Mouse (Mus musculus) MEL (cell line): Measurements from ENCODE around the gene Lgals8. TPM values are rescaled to one million over a fixed set of nuclear protein-coding genes. Genes with fewer than 3 reads are reported as not detected.

Source experiments
- DNase-seq: peaks from one replicate; pipeline ENCODE4 v3.0.0; 2011; ENCODE audit warnings: low read depth, low spot score
- H3K27ac ChIP-seq: 2 replicates; pipeline ENCODE4 v1.5.1; 2012; ENCODE audit warnings: low read depth, mild to moderate bottlenecking, control low read depth, low read length, moderate library complexity; ENCODE audit not compliant: control insufficient read depth
- H3K27me3 ChIP-seq, 2 experiments: fragments of 150-350 bp in 1 of 2; sonication (generic) in 1 of 2; 2 replicates each; pipeline ENCODE4 v1.6.1; 2012; ENCODE audit warnings: low read length in 2 of 2, mild to moderate bottlenecking in 2 of 2, improper control_type of control experiment in 1 of 2, moderate library complexity in 1 of 2; ENCODE audit not compliant: insufficient read depth in 2 of 2, control insufficient read depth in 1 of 2
- H3K36me3 ChIP-seq, 2 experiments: 2 replicates each; pipeline ENCODE4 v1.6.1; 2012 to 2014; ENCODE audit warnings: low read length in 2 of 2, improper control_type of control experiment in 1 of 2, inconsistent platforms in 1 of 2, mild to moderate bottlenecking in 1 of 2; ENCODE audit not compliant: insufficient read depth in 2 of 2, control insufficient read depth in 1 of 2
- H3K4me1 ChIP-seq, 2 experiments: fragments of 150-350 bp in 1 of 2; sonication (generic) in 1 of 2; 2 replicates each; pipeline ENCODE4 v1.6.1; 2012; ENCODE audit warnings: low read length in 2 of 2, improper control_type of control experiment in 1 of 2, mild to moderate bottlenecking in 1 of 2; ENCODE audit not compliant: insufficient read depth in 2 of 2, control insufficient read depth in 1 of 2
- H3K4me3 ChIP-seq, 2 experiments: fragments of 150-350 bp in 1 of 2; sonication (generic) in 1 of 2; 2 replicates each; pipeline ENCODE4 v1.5.1; 2012; ENCODE audit warnings: low read depth in 2 of 2, low read length in 2 of 2, mild to moderate bottlenecking in 2 of 2, moderate library complexity in 2 of 2, control low read depth in 1 of 2, improper control_type of control experiment in 1 of 2; ENCODE audit not compliant: control insufficient read depth in 1 of 2, insufficient read depth in 1 of 2
- H3K79me2 ChIP-seq: 2 replicates; pipeline ENCODE4 v1.6.1; 2012; ENCODE audit warnings: mild to moderate bottlenecking, low read length, moderate library complexity; ENCODE audit not compliant: control insufficient read depth, poor library complexity, insufficient read depth
- H3K9ac ChIP-seq: 2 replicates; pipeline ENCODE4 v1.6.1; 2012; ENCODE audit warnings: low read depth, mild to moderate bottlenecking, control low read depth, low read length, moderate library complexity; ENCODE audit not compliant: control insufficient read depth, poor library complexity, severe bottlenecking
- H3K9me3 ChIP-seq: fragments of 150-350 bp; sonication (generic); replicated peaks from 2 replicates; pipeline ENCODE4 v1.6.1; 2012; ENCODE audit warnings: mild to moderate bottlenecking, low read length, improper control_type of control experiment, moderate library complexity; ENCODE audit not compliant: insufficient read depth
- CHD2 ChIP-seq: IDR thresholded peaks from 2 replicates; pipeline ENCODE4 v1.6.1; 2011; ENCODE audit warnings: low read length, improper control_type of control experiment
- E2F4 ChIP-seq: IDR thresholded peaks from 2 replicates; pipeline ENCODE4 v1.6.1; 2011; ENCODE audit warnings: low read depth, low read length, improper control_type of control experiment, borderline replicate concordance
- ELF1 ChIP-seq: IDR thresholded peaks from 2 replicates; pipeline ENCODE4 v1.6.1; 2014; ENCODE audit warnings: low read depth, mild to moderate bottlenecking, inconsistent platforms, low read length, improper control_type of control experiment, moderate library complexity
- GATA1 ChIP-seq: IDR thresholded peaks from 2 replicates; pipeline ENCODE4 v1.6.1; 2011; ENCODE audit warnings: low read depth, low read length, improper control_type of control experiment
- HCFC1 ChIP-seq: IDR thresholded peaks from 2 replicates; pipeline ENCODE4 v1.6.1; 2012; ENCODE audit warnings: low read depth, mild to moderate bottlenecking, inconsistent platforms, low read length, improper control_type of control experiment, moderate library complexity
- KAT2A ChIP-seq: conservative IDR thresholded peaks from 2 replicates; pipeline ENCODE4 v1.6.1; 2012; ENCODE audit warnings: low read depth, low read length, improper control_type of control experiment, inconsistent platforms
- MAFK ChIP-seq: IDR thresholded peaks from 2 replicates; pipeline ENCODE4 v1.6.1; 2011; ENCODE audit warnings: low read depth, mild to moderate bottlenecking, low read length, improper control_type of control experiment, borderline replicate concordance
- MAX ChIP-seq: IDR thresholded peaks from 2 replicates; pipeline ENCODE4 v1.6.1; 2011; ENCODE audit warnings: low read length, improper control_type of control experiment
- MEF2A ChIP-seq: IDR thresholded peaks from 2 replicates; pipeline ENCODE4 v1.6.1; 2014; ENCODE audit warnings: low read depth, mild to moderate bottlenecking, inconsistent platforms, low read length, improper control_type of control experiment; ENCODE audit not compliant: poor library complexity, insufficient replicate concordance, severe bottlenecking; ENCODE audit errors: extremely low read depth
- MXI1 ChIP-seq: IDR thresholded peaks from 2 replicates; pipeline ENCODE4 v1.6.1; 2011; ENCODE audit warnings: mild to moderate bottlenecking, low read depth, low read length, improper control_type of control experiment
- MYC ChIP-seq: IDR thresholded peaks from 2 replicates; pipeline ENCODE4 v1.6.1; 2011; ENCODE audit warnings: low read depth, mild to moderate bottlenecking, low read length, improper control_type of control experiment, moderate library complexity
- NELFE ChIP-seq: IDR thresholded peaks from 2 replicates; pipeline ENCODE4 v1.6.1; 2011; ENCODE audit warnings: low read depth, low read length, improper control_type of control experiment
- NRF1 ChIP-seq: IDR thresholded peaks from 2 replicates; pipeline ENCODE4 v1.6.1; 2014; ENCODE audit warnings: low read depth, mild to moderate bottlenecking, inconsistent platforms, low read length, improper control_type of control experiment, moderate library complexity; ENCODE audit not compliant: poor library complexity, insufficient read depth, severe bottlenecking
- POLR2A ChIP-seq, 2 experiments: IDR thresholded peaks; 2 replicates each; pipeline ENCODE4 v1.6.1; 2011 to 2012; ENCODE audit warnings: low read length in 2 of 2, mild to moderate bottlenecking in 2 of 2, control low read depth in 1 of 2, improper control_type of control experiment in 1 of 2, low read depth in 1 of 2, moderate library complexity in 1 of 2; ENCODE audit not compliant: control insufficient read depth in 1 of 2, insufficient read depth in 1 of 2, poor library complexity in 1 of 2
- POLR2AphosphoS2 ChIP-seq: IDR thresholded peaks from 2 replicates; pipeline ENCODE4 v1.6.1; 2011; ENCODE audit warnings: low read length, improper control_type of control experiment
- POLR2AphosphoS5 ChIP-seq: IDR thresholded peaks from 2 replicates; pipeline ENCODE4 v1.6.1; 2012; ENCODE audit warnings: low read depth, borderline replicate concordance, mild to moderate bottlenecking, inconsistent platforms, low read length, moderate library complexity, mixed read lengths
- RCOR1 ChIP-seq: IDR thresholded peaks from 2 replicates; pipeline ENCODE4 v1.6.1; 2012; ENCODE audit warnings: low read depth, mild to moderate bottlenecking, inconsistent platforms, low read length, improper control_type of control experiment
- SIN3A ChIP-seq: IDR thresholded peaks from 2 replicates; pipeline ENCODE4 v1.6.1; 2012; ENCODE audit warnings: low read length, improper control_type of control experiment, inconsistent platforms
- TBP ChIP-seq: IDR thresholded peaks from 2 replicates; pipeline ENCODE4 v1.8.0; 2011; ENCODE audit warnings: low read depth, low read length, improper control_type of control experiment
- TCF12 ChIP-seq: IDR thresholded peaks from 2 replicates; pipeline ENCODE4 v1.6.1; 2014; ENCODE audit warnings: low read depth, mild to moderate bottlenecking, inconsistent platforms, low read length, improper control_type of control experiment, moderate library complexity
- USF2 ChIP-seq, 2 experiments: IDR thresholded peaks; 2 replicates each; pipeline ENCODE4 v1.6.1; 2011 to 2012; ENCODE audit warnings: improper control_type of control experiment in 2 of 2, low read length in 2 of 2, borderline replicate concordance in 1 of 2, inconsistent platforms in 1 of 2, low read depth in 1 of 2, mild to moderate bottlenecking in 1 of 2; ENCODE audit not compliant: insufficient read depth in 1 of 2
- ZKSCAN1 ChIP-seq: IDR thresholded peaks from 2 replicates; pipeline ENCODE4 v1.6.1; 2012; ENCODE audit warnings: low read depth, mild to moderate bottlenecking, inconsistent platforms, low read length, improper control_type of control experiment, moderate library complexity
- ZMIZ1 ChIP-seq: IDR thresholded peaks from 2 replicates; pipeline ENCODE4 v1.6.1; 2012; ENCODE audit warnings: low read depth, mild to moderate bottlenecking, inconsistent platforms, low read length, improper control_type of control experiment, moderate library complexity
- polyA plus RNA-seq, 2 experiments: library from polyadenylated mRNA; stranded (reverse) in 1 of 2; unstranded in 1 of 2; fragments of >175 nt in 1 of 2; fragments of >200 nt in 1 of 2; gene quantifications; 2 replicates each; pipeline versions ENCODE4 v1.2.1 to v1.2.4; 2012; ENCODE audit warnings: low replicate concordance in 2 of 2, low read depth in 1 of 2; ENCODE audit not compliant: insufficient read length in 2 of 2, insufficient read depth in 1 of 2, missing spikeins in 1 of 2
- total RNA-seq: library from RNA; depleted of rRNA; stranded (reverse); fragments of 300-350 nt; gene quantifications from 2 replicates; pipeline ENCODE4 v1.2.3, GENCODE M21; 2012

The Lgals8 gene
- total and polyA plus RNA-seq, 3 experiments: 12.9 to 23.7 TPM; not detected in 1

DNA sequence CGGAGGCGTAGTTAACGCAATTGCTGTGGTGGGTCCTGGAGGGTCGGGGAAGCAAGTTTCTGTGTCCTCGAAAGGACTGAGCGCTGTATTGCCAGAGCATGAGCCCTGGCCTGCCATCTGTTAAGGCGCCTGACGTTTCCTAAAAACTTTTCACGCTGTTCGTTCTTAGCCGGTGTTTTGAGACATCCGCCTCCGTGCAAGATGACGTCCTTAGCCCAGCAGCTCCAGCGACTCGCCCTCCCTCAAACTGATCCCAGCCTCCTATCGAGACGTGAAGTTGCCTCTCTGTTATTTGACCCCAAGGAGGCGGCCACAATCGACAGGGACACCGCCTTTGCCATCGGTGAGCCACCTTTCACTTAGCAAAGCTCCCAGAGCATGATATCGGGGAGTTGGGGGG, 69.2 kb downstream of the Lgals8 start:
- Histone ChIP-seq H3K9me3 (no peaks in the 10 kb centered on the region), H3K79me2 (peaks cover 18% of the 10 kb centered on the region), H3K4me3 (peak overlapping the region; percentile 76 to 92), H3K4me1 (peaks cover 0 to 4% of the 10 kb centered on the region in 2 experiments; a peak in 1 of 4 replicates), H3K36me3 (peaks cover 6 to 12% of the 10 kb centered on the region in 2 experiments), H3K27me3 (no peaks in the 10 kb centered on the region), H3K9ac (peak overlapping the region; percentile 86), H3K27ac (peak overlapping the region; percentile 54)
- TF ChIP-seq NRF1 (no peak), TCF12 (no peak), ZKSCAN1 (no peak), CHD2 (no peak)
- peak; percentile 71 for DNase-seq

GRCm38 (mm10) chr13:12394609-12395505, 69.9 kb downstream of the Lgals8 start, which contains the start of gene Heatr1:
Heatr1 (plus strand) TSS chr13:12395027.
- H3K27me3 ChIP-seq: no peaks in the 10 kb centered on the region
- peaks cover 18% of the 10 kb centered on the region for H3K79me2 ChIP-seq
- H3K4me1 ChIP-seq: peaks cover 0 to 4% of the 10 kb centered on the region in 2 experiments; a peak in 1 of 4 replicates
- H3K36me3 ChIP-seq: peaks cover 3 to 12% of the 10 kb centered on the region in 2 experiments
- DNase-seq: peak; percentile 99
- peak within 1 kb of the TSS; percentile 86 for H3K9ac ChIP-seq
- H3K4me3 ChIP-seq: peak within 1 kb of the TSS; percentile 76 to 92
- TF ChIP-seq RCOR1 (0 out of 2 replicates have a peak, but pooled peaks have one; percentile 11), MYC (peak; percentile 99), KAT2A (peak; percentile 72; the same call in 1 of the 2 replicates), TCF12 (0 out of 2 replicates have a peak, but pooled peaks have one; percentile 10), MEF2A (no peak), ZKSCAN1 (no peak), USF2 (IDR thresholded peaks at IDR 0.05; ENCODE audit: borderline replicate concordance in 1 of 2, insufficient read depth in 1 of 2, low read depth in 1 of 2, low read length in 2 of 2) (no peak), ZMIZ1 (no peak), SIN3A (peak; percentile 99), POLR2AphosphoS5 (no peak), MAFK (no peak), TBP (peak; percentile 68), ELF1 (peak; percentile 93), GATA1 (peak; percentile 4; the same call in 1 of the 2 replicates), MXI1 (peak; percentile 100), NELFE (peak; percentile 77), CHD2 (no peak), POLR2AphosphoS2 (peak; percentile 64; the same call in 1 of the 2 replicates), POLR2A (IDR thresholded peaks at IDR 0.05; ENCODE audit: control insufficient read depth in 1 of 2, insufficient read depth in 1 of 2, low read depth in 1 of 2, low read length in 2 of 2, poor library complexity in 1 of 2) (peak in 1 of 2 experiments; percentile 90; a peak in 3 of 4 replicates), MAX (peak; percentile 93), E2F4 (0 out of 2 replicates have a peak, but pooled peaks have one; percentile 37), NRF1 (no peak), HCFC1 (peak; percentile 93)
- TF ChIP-seq, all 39 proteins: peak for 15
- H3K27ac ChIP-seq: peak within 1 kb of the TSS; percentile 54
- H3K9me3 ChIP-seq: no peaks in the 10 kb centered on the region
